Mouse (Mus musculus) right cerebral cortex, adult 18-20 months (tissue): ENCODE results near the gene Jph4.
A peak's percentile ranks its signal among the peaks of the same experiment; 100 is the strongest.

Experiments used
- DNase-seq: peaks from one replicate; pipeline ENCODE4 v3.0.0; 2022; ENCODE audit warnings: mixed read lengths

The Jph4 gene

DNA sequence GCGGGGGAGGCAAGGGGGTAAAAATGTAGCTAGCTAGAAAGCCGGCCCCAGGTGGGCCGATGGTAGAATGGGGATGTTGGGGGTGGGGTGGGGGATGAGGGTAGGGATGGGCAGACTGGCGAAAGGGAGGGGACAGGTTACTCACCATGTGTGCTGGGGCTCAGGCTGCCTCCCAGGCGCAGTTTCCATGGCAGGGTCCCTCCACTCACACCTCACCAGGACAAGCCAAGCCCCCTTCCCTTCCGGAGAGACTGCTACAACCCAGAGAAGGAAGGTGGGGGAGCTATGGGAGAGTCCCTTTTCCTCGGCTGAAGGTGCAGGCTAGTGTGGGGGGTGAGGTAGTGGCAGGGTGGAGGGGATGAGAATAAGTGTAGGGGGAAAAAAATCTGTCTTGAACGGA is 889 bp downstream of the Jph4 start:
- no peak for DNase-seq

DNA sequence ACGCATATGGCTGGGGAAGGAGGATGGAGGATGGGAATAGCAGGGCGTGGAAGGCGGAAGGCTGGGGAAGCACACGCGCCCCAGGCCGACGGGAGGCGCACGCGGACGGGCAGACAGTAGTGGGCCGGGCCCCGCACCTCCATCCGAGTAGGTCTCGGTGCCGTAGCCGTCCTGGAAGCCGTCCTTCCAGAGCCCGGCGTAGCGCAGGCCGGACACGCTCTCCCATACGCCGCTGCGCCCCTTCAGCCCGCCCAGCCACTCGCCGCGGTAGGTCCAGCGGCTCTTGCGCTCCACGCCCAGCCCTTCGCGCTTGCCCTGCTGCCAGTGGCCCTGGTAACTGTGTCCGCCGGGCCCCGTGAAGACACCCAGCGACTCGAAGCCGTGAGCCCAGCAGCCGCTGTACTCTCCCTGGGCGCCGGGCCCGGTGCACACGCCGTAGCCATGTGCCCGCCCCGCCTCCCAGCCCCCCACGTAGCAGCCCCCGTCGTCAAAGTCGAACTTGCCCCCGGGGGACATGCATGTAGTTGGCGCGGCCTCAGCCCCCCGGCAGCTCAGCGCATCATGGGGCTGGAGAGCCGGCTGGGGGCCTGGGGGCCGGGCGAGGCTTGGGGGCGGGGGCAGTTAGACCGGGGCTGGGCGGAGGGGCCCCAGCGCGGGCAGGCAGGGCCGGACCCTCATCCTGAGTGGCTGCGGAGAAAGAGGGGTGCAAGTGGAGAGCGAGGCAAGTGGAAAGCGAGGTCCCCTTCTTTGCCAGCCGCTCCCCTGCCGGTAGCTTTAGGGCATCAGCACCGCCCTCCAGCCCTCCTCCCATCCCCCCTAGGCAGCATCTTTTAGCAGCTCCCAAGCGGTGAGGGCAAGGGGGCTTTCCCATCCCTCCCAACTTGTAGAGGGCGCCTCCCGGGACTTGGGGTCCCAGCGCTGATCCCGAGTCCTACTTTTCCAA is 1.7 kb downstream of the Jph4 start:
- DNase-seq = peak; percentile 76

GRCm38 (mm10) chr14:55113975-55114645 is 2.6 kb downstream of the Jph4 start:
- DNase-seq = peak; percentile 55

GRCm38 (mm10) chr14:55113351-55113974 is 3.3 kb downstream of the Jph4 start:
- DNase-seq = no peak

- DNase-seq = peak; percentile 69
Observed at GRCm38 (mm10) chr14:55111720-55112119, 5.0 kb downstream of the Jph4 start.

DNA sequence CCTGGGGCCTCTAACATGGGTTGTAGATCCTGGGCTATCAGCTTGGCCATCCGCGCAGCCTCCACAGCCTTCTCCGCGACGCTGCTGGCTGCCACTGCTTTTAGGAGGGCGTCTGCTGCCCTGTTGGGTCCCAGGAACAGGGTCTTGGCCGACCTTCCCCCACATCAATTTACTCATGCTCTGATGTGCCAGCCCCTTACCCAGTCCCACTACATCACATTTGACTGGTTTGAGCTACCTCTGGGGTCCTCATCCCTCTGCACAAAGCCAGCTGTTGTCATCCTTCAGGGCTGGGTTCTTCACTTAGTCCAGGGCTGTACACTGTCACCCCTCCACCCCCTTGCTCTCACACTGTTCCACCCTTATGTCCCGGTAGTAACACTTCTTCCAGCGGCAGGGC is 6.7 kb downstream of the Jph4 start:
- no peak for DNase-seq

GRCm38 (mm10) chr14:55109048-55109873 is 7.5 kb downstream of the Jph4 start:
- DNase-seq = no peak

DNA sequence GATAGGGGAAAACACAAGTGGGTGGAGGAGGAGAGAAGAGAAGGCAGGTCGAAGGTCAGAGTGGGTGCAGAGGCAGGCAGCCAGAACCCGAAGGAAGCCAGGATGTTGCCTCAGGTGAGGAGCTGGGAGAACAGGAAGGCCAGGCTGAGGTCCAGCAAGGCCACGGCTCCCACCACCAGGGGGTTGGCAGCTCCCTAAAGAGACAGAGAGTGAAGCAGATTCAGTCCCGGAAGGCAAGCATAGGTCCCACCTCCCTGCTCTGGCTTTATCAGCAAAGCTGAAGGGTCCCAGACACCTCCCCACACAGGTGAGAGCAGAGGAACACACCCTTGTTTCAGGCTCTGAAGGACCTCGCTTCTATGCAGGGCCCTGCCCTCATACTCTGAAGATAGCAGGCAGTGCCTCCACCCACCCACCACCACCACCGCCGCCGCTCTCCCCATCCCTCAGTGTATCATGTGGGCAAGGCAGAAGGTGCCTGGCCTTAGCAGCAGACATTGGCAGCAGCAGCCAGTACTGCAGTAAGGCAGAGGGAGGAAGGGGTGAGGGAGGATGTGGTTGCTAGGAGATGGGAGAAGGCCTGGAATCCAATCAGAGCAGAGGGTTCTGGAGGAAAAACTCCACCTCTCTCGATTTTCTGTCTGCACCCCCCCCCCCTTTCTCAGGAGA is 8.4 kb downstream of the Jph4 start:
- peak; percentile 91 for DNase-seq

- DNase-seq = no peak
Observed at GRCm38 (mm10) chr14:55106990-55107389, 9.7 kb downstream of the Jph4 start.

- DNase-seq = peak; percentile 91
Observed at GRCm38 (mm10) chr14:55105836-55106809, 10.6 kb downstream of the Jph4 start, which contains the start of gene Ap1g2. Ap1g2 (minus strand) TSS chr14:55106593.

GRCm38 (mm10) chr14:55105386-55105785 is 11.3 kb downstream of the Jph4 start:
- DNase-seq = no peak

DNA sequence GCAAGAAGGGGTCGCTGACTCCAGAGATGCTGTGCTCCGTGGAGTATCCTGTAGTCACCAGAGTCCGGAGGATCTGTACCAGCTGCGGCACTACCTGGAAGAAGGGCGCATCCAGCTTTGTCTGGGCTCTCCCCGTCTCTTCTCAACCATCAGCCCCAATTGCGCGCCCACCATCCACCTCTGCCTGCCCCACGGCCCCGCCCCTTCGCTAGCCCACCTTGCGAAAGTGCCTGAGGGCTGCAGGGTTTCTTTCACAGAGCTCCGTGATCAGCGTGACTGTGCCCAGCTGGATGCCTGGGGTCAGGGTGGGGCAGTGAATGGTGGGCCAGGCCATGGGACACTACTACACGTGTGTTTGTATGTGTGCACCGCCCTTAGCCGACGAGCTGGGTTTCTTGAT is 12.4 kb downstream of the Jph4 start:
- no peak for DNase-seq

DNA sequence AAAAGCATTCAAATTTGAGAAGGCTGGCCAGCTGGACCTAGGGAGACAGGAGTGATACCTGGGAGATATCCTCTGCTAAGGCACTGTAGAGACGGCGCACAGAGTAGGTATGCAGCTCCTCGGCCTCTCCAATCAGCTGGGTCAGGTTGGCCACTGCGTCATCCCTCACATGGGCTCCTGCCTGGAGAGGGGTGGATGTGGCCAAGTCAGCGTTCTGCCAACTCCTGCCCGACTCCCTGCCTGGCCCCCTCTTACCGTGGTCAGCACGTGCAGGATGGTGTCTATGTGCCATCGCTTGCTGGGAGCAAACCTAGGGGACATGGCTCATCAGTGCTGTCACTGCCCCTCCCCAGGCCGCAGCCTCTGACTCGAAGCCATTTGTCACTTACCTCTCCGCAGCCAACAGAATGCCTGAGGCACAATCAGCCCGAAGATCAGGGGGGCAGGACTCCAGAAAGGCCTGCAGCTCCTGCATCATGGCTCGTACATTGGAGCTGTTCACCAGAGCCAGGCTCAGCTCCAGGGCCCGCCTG is 14.4 kb downstream of the Jph4 start:
- DNase-seq = no peak

DNA sequence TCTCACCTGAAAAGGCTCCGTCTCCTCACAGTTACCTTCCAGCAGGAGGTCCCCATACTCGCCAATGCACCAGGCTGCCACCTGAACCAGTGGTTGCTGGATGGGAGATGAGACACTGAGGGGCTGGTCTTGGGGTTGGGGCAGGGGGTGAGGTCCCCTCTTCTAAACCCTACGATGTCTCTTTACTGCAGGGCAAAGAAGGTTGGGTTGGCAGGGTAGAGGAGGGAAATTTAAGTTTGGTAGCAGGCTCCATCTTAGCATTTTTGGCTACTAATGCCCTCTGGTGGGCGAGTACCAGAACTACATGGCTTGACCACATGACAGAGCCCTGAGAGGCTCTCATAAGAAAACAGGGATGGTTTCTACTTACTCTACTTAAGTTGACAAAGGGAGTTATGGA is 15.1 kb downstream of the Jph4 start:
- DNase-seq = peak; percentile 63

- no peak for DNase-seq
Observed at GRCm38 (mm10) chr14:55098067-55098466, 18.7 kb downstream of the Jph4 start.

DNA sequence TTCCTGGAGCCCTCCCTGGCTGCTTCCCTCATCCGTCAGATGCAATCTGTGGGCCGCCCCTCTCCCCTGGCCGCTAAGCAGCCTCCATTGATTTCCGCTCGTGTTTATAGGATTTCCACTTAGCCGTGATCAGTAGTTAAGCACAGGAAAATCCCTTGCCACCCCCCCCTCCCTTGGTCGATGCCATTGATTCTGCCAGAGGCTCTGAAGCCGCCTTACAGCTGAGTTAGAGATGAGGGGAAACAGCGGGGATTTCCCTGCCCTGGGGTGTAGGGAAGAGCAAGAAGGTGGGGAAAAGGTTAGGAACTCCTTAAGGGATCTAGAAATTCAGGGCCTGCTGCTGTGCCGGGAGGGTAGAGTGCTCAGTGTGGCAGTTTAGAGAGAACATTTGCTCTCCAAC is 19.1 kb downstream of the Jph4 start:
- no peak for DNase-seq

GRCm38 (mm10) chr14:55096573-55097087 is 20.1 kb downstream of the Jph4 start:
- no peak for DNase-seq

DNA sequence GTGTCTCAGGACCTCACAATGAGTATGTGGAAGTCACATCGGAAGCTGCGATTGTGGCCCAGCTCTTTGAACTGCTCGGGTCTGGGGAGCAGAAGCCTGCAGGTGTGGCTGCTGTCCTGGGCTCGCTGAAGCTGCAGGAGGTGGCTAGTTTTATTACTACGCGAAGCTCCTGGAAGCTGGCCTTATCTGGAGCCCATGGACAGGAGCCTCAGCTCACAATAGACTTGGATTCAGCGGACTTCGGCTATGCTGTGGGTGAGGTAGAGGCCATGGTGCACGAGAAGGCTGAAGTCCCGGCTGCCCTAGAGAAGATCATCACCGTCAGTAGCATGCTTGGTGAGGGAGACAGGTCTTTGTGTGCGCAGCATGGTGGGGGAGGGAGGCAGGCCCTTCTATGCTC is 21.1 kb downstream of the Jph4 start:
- no peak for DNase-seq

- no peak for DNase-seq
Observed at GRCm38 (mm10) chr14:55095263-55095662, 21.5 kb downstream of the Jph4 start.

GRCm38 (mm10) chr14:55094704-55095231 is 22.0 kb downstream of the Jph4 start, which contains the start of gene Thtpa:
Thtpa (plus strand) TSS chr14:55094784.
- no peak for DNase-seq
